ENCODE assay signal across 22 mouse cellular contexts in genomic region chr4:13213831-13214230, GRCm38 (mm10).
A peak's percentile ranks its signal among the peaks of the same experiment; 100 is the strongest.
DNase-seq lines count a peak whose midpoint lies in the region; ATAC-seq and TF ChIP-seq lines count a peak whose summit lies in the region.
"Had no signal": no experiment of that assay in that cellular context is flagged by ENCODE, and none has a peak within 500 bp of the region (broad histone marks: within the 10 kb centered on the region; RNA-seq: fewer than 3 reads in every experiment).

No protein-coding gene starts in this region.

- no peaks in the 10 kb centered on the region for H3K27me3 ChIP-seq in heart, postnatal 0 days (ENCODE audit: control insufficient read depth, insufficient read depth, low read length)
- no peaks in the 10 kb centered on the region for H3K27me3 ChIP-seq in midbrain, embryonic 16.5 days (ENCODE audit: control insufficient read depth, insufficient read depth, low read depth, low read length)
- no peaks in the 10 kb centered on the region for H3K27me3 ChIP-seq in midbrain, embryonic 11.5 days (ENCODE audit: control insufficient read depth, insufficient read depth, low read length)
- no peaks in the 10 kb centered on the region for H3K27me3 ChIP-seq in liver, postnatal 0 days (ENCODE audit: insufficient read depth, low read length)
- H3K27me3 ChIP-seq: embryonic facial prominence, embryonic 13.5 days; embryonic facial prominence, embryonic 15.5 days; forebrain, embryonic 13.5 days had no signal

- DNase-seq in heart, postnatal 0 days (ENCODE audit: low spot score) = peak; percentile 2
- DNase-seq in heart, postnatal 36 days = no peak
- no peak for DNase-seq in midbrain, embryonic 11.5 days (ENCODE audit: low spot score, missing footprints)
- DNase-seq in brain, embryonic 14.5 days (ENCODE audit: low read depth) = peak; percentile 68
- DNase-seq in liver, postnatal 0 days = no peak
- no peak for DNase-seq in layer of hippocampus, adult 18-20 months (ENCODE audit: low spot score in 2 of 2)
- DNase-seq: adrenal gland, adult 2 months; adrenal gland, postnatal 10 days; adrenal gland, postnatal 25 days; cerebellum, adult 11 months; cerebellum, adult 18-20 months; cerebellum, adult 8-10 months; cerebellum, adult 9-11 months; cerebellum, postnatal 14 days; cerebellum, postnatal 36 days; embryo, embryonic 11 days had no signal

- TF ChIP-seq CTCF in heart, postnatal 0 days (IDR thresholded peaks at IDR 0.05; ENCODE audit: low read depth) = no peak
- no peak for TF ChIP-seq CTCF in brain, embryonic 14.5 days (IDR thresholded peaks at IDR 0.05; ENCODE audit: borderline replicate concordance, extremely low read depth, insufficient read depth, insufficient read length)
- TF ChIP-seq CTCF in liver, postnatal 0 days (IDR thresholded peaks at IDR 0.05; ENCODE audit: low read depth) = no peak

- no peaks in the 10 kb centered on the region for H3K4me1 ChIP-seq in heart, postnatal 0 days (ENCODE audit: control insufficient read depth, insufficient read depth)
- no peaks in the 10 kb centered on the region for H3K4me1 ChIP-seq in midbrain, embryonic 16.5 days (ENCODE audit: control insufficient read depth, insufficient read depth, low read length)
- H3K4me1 ChIP-seq in midbrain, embryonic 11.5 days (ENCODE audit: control insufficient read depth, insufficient read depth, low read length) = no peaks in the 10 kb centered on the region
- H3K4me1 ChIP-seq in liver, postnatal 0 days (ENCODE audit: insufficient read depth) = no peaks in the 10 kb centered on the region
- H3K4me1 ChIP-seq: embryonic facial prominence, embryonic 13.5 days; embryonic facial prominence, embryonic 15.5 days; forebrain, embryonic 13.5 days had no signal

- H3K9ac ChIP-seq in heart, postnatal 0 days (replicated peaks; ENCODE audit: low read depth, low read length) = no peak overlapping the region
- no peak overlapping the region for H3K9ac ChIP-seq in midbrain, embryonic 16.5 days (ENCODE audit: low read depth, low read length)
- no peak overlapping the region for H3K9ac ChIP-seq in midbrain, embryonic 11.5 days (ENCODE audit: low read length)
- no peak overlapping the region for H3K9ac ChIP-seq in liver, postnatal 0 days (replicated peaks)
- H3K9ac ChIP-seq: embryonic facial prominence, embryonic 13.5 days; embryonic facial prominence, embryonic 15.5 days; forebrain, embryonic 13.5 days had no signal

- H3K4me2 ChIP-seq in heart, postnatal 0 days (ENCODE audit: low read depth, low read length) = no peak overlapping the region
- H3K4me2 ChIP-seq in midbrain, embryonic 16.5 days (ENCODE audit: low read length) = no peak overlapping the region
- no peak overlapping the region for H3K4me2 ChIP-seq in midbrain, embryonic 11.5 days
- no peak overlapping the region for H3K4me2 ChIP-seq in liver, postnatal 0 days (ENCODE audit: low read depth, low read length)
- H3K4me2 ChIP-seq: embryonic facial prominence, embryonic 13.5 days; embryonic facial prominence, embryonic 15.5 days; forebrain, embryonic 13.5 days had no signal

- ATAC-seq in heart, postnatal 0 days (ENCODE audit: insufficient read depth, low read depth) = no peak
- ATAC-seq in midbrain, embryonic 16.5 days = peak; percentile 39; the same call in 1 of the 2 replicates
- ATAC-seq in midbrain, embryonic 11.5 days (ENCODE audit: low FRiP score) = no peak
- ATAC-seq in liver, postnatal 0 days = no peak
- ATAC-seq: forebrain, embryonic 13.5 days; forebrain, embryonic 16.5 days had no signal

- 91% methylated on average over 7 of the region's 7 CpGs for WGBS in heart, postnatal 0 days
- WGBS in midbrain, embryonic 16.5 days = 72% methylated on average over 7 of the region's 7 CpGs
- 90% methylated on average over 7 of the region's 7 CpGs for WGBS in midbrain, embryonic 11.5 days
- WGBS in liver, postnatal 0 days (ENCODE audit: insufficient replicate concordance) = 83% methylated on average over 7 of the region's 7 CpGs

- no peak overlapping the region for H3K4me3 ChIP-seq in heart, postnatal 0 days (ENCODE audit: low read depth, low read length)
- no peak overlapping the region for H3K4me3 ChIP-seq in midbrain, embryonic 16.5 days (ENCODE audit: low read depth, low read length)
- H3K4me3 ChIP-seq in midbrain, embryonic 11.5 days (ENCODE audit: low read depth, low read length) = no peak overlapping the region
- no peak overlapping the region for H3K4me3 ChIP-seq in liver, postnatal 0 days (ENCODE audit: low read depth, low read length)
- H3K4me3 ChIP-seq: embryonic facial prominence, embryonic 13.5 days; embryonic facial prominence, embryonic 15.5 days; erythroblast, embryonic 14.5 days; forebrain, embryonic 13.5 days had no signal

- no peaks in the 10 kb centered on the region for H3K36me3 ChIP-seq in heart, postnatal 0 days (replicated peaks; ENCODE audit: control insufficient read depth, insufficient read depth, low read length)
- no peaks in the 10 kb centered on the region for H3K36me3 ChIP-seq in midbrain, embryonic 16.5 days (ENCODE audit: control insufficient read depth, insufficient read depth, low read length)
- H3K36me3 ChIP-seq in midbrain, embryonic 11.5 days (ENCODE audit: control insufficient read depth, insufficient read depth, low read length) = no peaks in the 10 kb centered on the region
- H3K36me3 ChIP-seq in liver, postnatal 0 days (replicated peaks; ENCODE audit: insufficient read depth, low read length) = no peaks in the 10 kb centered on the region
- H3K36me3 ChIP-seq: embryonic facial prominence, embryonic 13.5 days; embryonic facial prominence, embryonic 15.5 days had no signal

- intact Hi-C loops in heart, postnatal 36 days (cut with DNase I) = no loop called here

- H3K9me3 ChIP-seq in heart, postnatal 0 days (replicated peaks; ENCODE audit: control insufficient read depth, low read length) = no peaks in the 10 kb centered on the region
- H3K9me3 ChIP-seq in midbrain, embryonic 16.5 days (replicated peaks; ENCODE audit: control insufficient read depth, low read length, poor library complexity, severe bottlenecking) = no peaks in the 10 kb centered on the region
- no peaks in the 10 kb centered on the region for H3K9me3 ChIP-seq in midbrain, embryonic 11.5 days (ENCODE audit: control insufficient read depth, low read length)
- H3K9me3 ChIP-seq in liver, postnatal 0 days (ENCODE audit: low read length) = no peaks in the 10 kb centered on the region
- H3K9me3 ChIP-seq: embryonic facial prominence, embryonic 13.5 days; embryonic facial prominence, embryonic 15.5 days; forebrain, embryonic 13.5 days had no signal

- no peak for TF ChIP-seq POLR2A in brain, embryonic 14.5 days (IDR thresholded peaks at IDR 0.05; ENCODE audit: borderline replicate concordance, extremely low read depth, insufficient read depth, insufficient read length, poor library complexity, severe bottlenecking)

- no peak overlapping the region for H3K27ac ChIP-seq in heart, postnatal 0 days (ENCODE audit: low read depth)
- H3K27ac ChIP-seq in midbrain, embryonic 16.5 days (ENCODE audit: low read length) = no peak overlapping the region
- H3K27ac ChIP-seq in midbrain, embryonic 11.5 days (ENCODE audit: low read depth, low read length) = no peak overlapping the region
- no peak overlapping the region for H3K27ac ChIP-seq in liver, postnatal 0 days (ENCODE audit: low read depth)
- H3K27ac ChIP-seq: embryonic facial prominence, embryonic 13.5 days; embryonic facial prominence, embryonic 15.5 days; forebrain, embryonic 13.5 days had no signal

- TF ChIP-seq EP300 in heart, postnatal 0 days (IDR thresholded peaks at IDR 0.05; ENCODE audit: low read depth) = no peak
- no peak for TF ChIP-seq EP300 in liver, postnatal 0 days (IDR thresholded peaks at IDR 0.05; ENCODE audit: low read depth)

Comparison
In these comparisons a context has a peak if more than half of its experiments do, and no peak if none do; other contexts are left out.
1. DNase-seq: peak in heart, postnatal 0 days (single experiment) and brain, embryonic 14.5 days (single experiment); none in heart, postnatal 36 days (0 of 2), midbrain, embryonic 11.5 days (single experiment), liver, postnatal 0 days (single experiment) and layer of hippocampus, adult 18-20 months (0 of 2).